Mouse (Mus musculus) 3134 (cell line): Measurements from ENCODE around the gene Xndc1.
A peak's percentile ranks its signal among the peaks of the same experiment; 100 is the strongest.
"Not testable (repeated sequence)": the region's sequence is repeated elsewhere in the genome, so short reads cannot be mapped to it uniquely, and the experiment has no call there.

Source experiments
- DNase-seq: peaks from one replicate; pipeline ENCODE4 v3.0.0-alpha.2; 2011; ENCODE audit warnings: low spot score; ENCODE audit not compliant: insufficient read length; ENCODE audit errors: extremely low read depth

Xndc1 gene

GRCm38 (mm10) chr7:102065046-102065891 is at the start of gene Xndc1, which contains the start of the genes Rnf121 and Xntrpc:
Xndc1 (plus strand) TSS chr7:102065511.
Rnf121 (minus strand) TSS chr7:102065469.
Xntrpc (plus strand) TSS chr7:102065713.
- DNase-seq = peak; percentile 90

- no peak for DNase-seq
Observed at GRCm38 (mm10) chr7:102016936-102017335, 48.4 kb upstream of the Xndc1 start.

GRCm38 (mm10) chr7:102017452-102017851 is 47.9 kb upstream of the Xndc1 start:
- no peak for DNase-seq

GRCm38 (mm10) chr7:102018034-102018433 is 47.3 kb upstream of the Xndc1 start:
- no peak for DNase-seq

- no peak for DNase-seq
Observed at GRCm38 (mm10) chr7:102018590-102018989, 46.7 kb upstream of the Xndc1 start, which contains the start of gene Il18bp. Il18bp (minus strand) TSS chr7:102018690.

- no peak for DNase-seq
Observed at GRCm38 (mm10) chr7:102019362-102019761, 45.9 kb upstream of the Xndc1 start.

- not testable (repeated sequence) for DNase-seq
Observed at GRCm38 (mm10) chr7:102020934-102021333, 44.4 kb upstream of the Xndc1 start.

- DNase-seq = no peak
Observed at GRCm38 (mm10) chr7:102023821-102024220, 41.5 kb upstream of the Xndc1 start.

GRCm38 (mm10) chr7:102025187-102026119 is 39.9 kb upstream of the Xndc1 start:
- no peak for DNase-seq

GRCm38 (mm10) chr7:102034904-102035303 is 30.4 kb upstream of the Xndc1 start:
- DNase-seq = no peak

GRCm38 (mm10) chr7:102035534-102035933 is 29.8 kb upstream of the Xndc1 start:
- no peak for DNase-seq

GRCm38 (mm10) chr7:102037318-102037717 is 28.0 kb upstream of the Xndc1 start:
- DNase-seq = no peak

GRCm38 (mm10) chr7:102042314-102042713 is 23.0 kb upstream of the Xndc1 start:
- DNase-seq = no peak

GRCm38 (mm10) chr7:102048524-102048923 is 16.8 kb upstream of the Xndc1 start:
- DNase-seq = not testable (repeated sequence)

- DNase-seq = no peak
Observed at GRCm38 (mm10) chr7:102061353-102061752, 4.0 kb upstream of the Xndc1 start.

- DNase-seq = no peak
Observed at GRCm38 (mm10) chr7:102062203-102062602, 3.1 kb upstream of the Xndc1 start.

GRCm38 (mm10) chr7:102063891-102064290 is 1.4 kb upstream of the Xndc1 start:
- DNase-seq = no peak

- DNase-seq = no peak
Observed at GRCm38 (mm10) chr7:102064655-102065045, 661 bp upstream of the Xndc1 start.

GRCm38 (mm10) chr7:102066363-102066762 is 1.1 kb downstream of the Xndc1 start:
- no peak for DNase-seq

- DNase-seq = no peak
Observed at GRCm38 (mm10) chr7:102076714-102077296, 11.5 kb downstream of the Xndc1 start.

- no peak for DNase-seq
Observed at GRCm38 (mm10) chr7:102078517-102078916, 13.2 kb downstream of the Xndc1 start.
